Mouse (Mus musculus) forebrain, embryonic 14.5 days (tissue): Measurements from ENCODE around the gene Nell1. TPM values are rescaled to one million over a fixed set of nuclear protein-coding genes. Genes with fewer than 3 reads are reported as not detected.

ENCODE experiments used
- ATAC-seq: fragments of 200-750 bp; cut with Nextera tagmentation; 2 replicates; pipeline ENCODE4 v1.8.0; 2017; ENCODE audit warnings: mild to moderate bottlenecking, moderate library complexity
- DNase-seq: peaks from one replicate; pipeline ENCODE4 v3.0.0-alpha.2; 2015; ENCODE audit warnings: low spot score
- H3K27ac ChIP-seq: fragments of 300-500 bp; sonication (generic); 2 replicates; pipeline ENCODE4 v1.5.1; 2014; ENCODE audit warnings: low read depth, mild to moderate bottlenecking, control low read depth, low read length, moderate library complexity
- H3K27me3 ChIP-seq: fragments of 300-500 bp; sonication (generic); replicated peaks from 2 replicates; pipeline ENCODE4 v1.6.1; 2014; ENCODE audit warnings: low read length, control low read depth, mixed read lengths; ENCODE audit not compliant: control insufficient read depth, insufficient read depth
- H3K36me3 ChIP-seq: fragments of 300-500 bp; sonication (generic); 2 replicates; pipeline ENCODE4 v1.6.1; 2014; ENCODE audit warnings: low read length, control low read depth; ENCODE audit not compliant: control insufficient read depth, insufficient read depth
- H3K4me1 ChIP-seq: fragments of 300-500 bp; sonication (generic); 2 replicates; pipeline ENCODE4 v1.6.1; 2014; ENCODE audit warnings: antibody characterized with exemption, low read length, control low read depth; ENCODE audit not compliant: control insufficient read depth, insufficient read depth
- H3K4me2 ChIP-seq: fragments of 300-500 bp; sonication (generic); 2 replicates; pipeline ENCODE4 v1.6.1; 2014; ENCODE audit warnings: mild to moderate bottlenecking, control low read depth, low read length
- H3K4me3 ChIP-seq: fragments of 300-500 bp; sonication (generic); 2 replicates; pipeline ENCODE4 v1.5.1; 2014; ENCODE audit warnings: low read depth, low read length, control low read depth
- H3K9ac ChIP-seq: fragments of 300-500 bp; sonication (generic); 2 replicates; pipeline ENCODE4 v1.6.1; 2014; ENCODE audit warnings: mild to moderate bottlenecking, low read length, control low read depth, moderate library complexity
- H3K9me3 ChIP-seq: fragments of 300-500 bp; sonication (generic); replicated peaks from 2 replicates; pipeline ENCODE4 v1.6.1; 2016; ENCODE audit warnings: low read length, control low read depth, mixed read lengths; ENCODE audit not compliant: control insufficient read depth
- WGBS: fragments of 180-500 bp; shearing (Covaris S2); extraction: QIAGEN DNeasy Blood & Tissue Kit; methylation state at CpG from one replicate; pipeline ENCODE4 v1.1.7; 2014; 5-methylcytosine and 5-hydroxymethylcytosine counted together
- polyA plus RNA-seq: library from polyadenylated mRNA; unstranded; fragments of >200 nt; fragmentation: Nextera tagmentation; extraction: Ambion mirVana; gene quantifications from 2 replicates; pipeline ENCODE4 v1.2.1, GENCODE M21; 2014

Gene Nell1
- polyA plus RNA-seq, 1 experiment from 2014 or later = 9.7 TPM

GRCm38 (mm10) chr7:50107261-50107660 is 132.6 kb downstream of the Nell1 start:
- Histone ChIP-seq H3K9ac (no peak overlapping the region), H3K4me2 (no peak overlapping the region), H3K9me3 (no peaks in the 10 kb centered on the region), H3K4me3 (no peak overlapping the region), H3K4me1 (no peaks in the 10 kb centered on the region), H3K27ac (no peak overlapping the region), H3K36me3 (no peaks in the 10 kb centered on the region), H3K27me3 (no peaks in the 10 kb centered on the region)
- 77% methylated on average over 2 of the region's 2 CpGs for WGBS
- ATAC-seq = no peak
- DNase-seq = peak; percentile 4

GRCm38 (mm10) chr7:50118348-50118747 is 143.7 kb downstream of the Nell1 start:
- no peak overlapping the region for H3K4me3 ChIP-seq
- H3K36me3 ChIP-seq = no peaks in the 10 kb centered on the region
- H3K4me2 ChIP-seq = no peak overlapping the region
- H3K27me3 ChIP-seq = no peaks in the 10 kb centered on the region
- no peak overlapping the region for H3K9ac ChIP-seq
- DNase-seq (no peak), ATAC-seq (no peak)
- H3K9me3 ChIP-seq = no peaks in the 10 kb centered on the region
- H3K4me1 ChIP-seq = no peaks in the 10 kb centered on the region
- H3K27ac ChIP-seq = no peak overlapping the region
- 86% methylated on average over 5 of the region's 5 CpGs for WGBS

- 81% methylated on average over 3 of the region's 3 CpGs for WGBS
- Histone ChIP-seq H3K27me3 (no peaks in the 10 kb centered on the region), H3K27ac (no peak overlapping the region), H3K4me1 (no peaks in the 10 kb centered on the region), H3K4me2 (no peak overlapping the region), H3K4me3 (no peak overlapping the region), H3K36me3 (no peaks in the 10 kb centered on the region), H3K9ac (no peak overlapping the region), H3K9me3 (no peaks in the 10 kb centered on the region)
- DNase-seq = no peak
- no peak for ATAC-seq
These were observed 163.0 kb downstream of the Nell1 start for GRCm38 (mm10) chr7:50137706-50138105.

GRCm38 (mm10) chr7:50149326-50149725 is 174.7 kb downstream of the Nell1 start:
- Histone ChIP-seq H3K27me3 (no peaks in the 10 kb centered on the region), H3K36me3 (no peaks in the 10 kb centered on the region), H3K4me1 (no peaks in the 10 kb centered on the region), H3K27ac (no peak overlapping the region), H3K4me3 (no peak overlapping the region), H3K9me3 (no peaks in the 10 kb centered on the region), H3K4me2 (no peak overlapping the region), H3K9ac (no peak overlapping the region)
- ATAC-seq (no peak), DNase-seq (no peak)
- WGBS = 96% methylated on average over 7 of the region's 7 CpGs

- Histone ChIP-seq H3K9me3 (no peaks in the 10 kb centered on the region), H3K4me1 (no peaks in the 10 kb centered on the region), H3K36me3 (no peaks in the 10 kb centered on the region), H3K4me2 (no peak overlapping the region), H3K27me3 (no peaks in the 10 kb centered on the region), H3K4me3 (no peak overlapping the region), H3K9ac (no peak overlapping the region), H3K27ac (no peak overlapping the region)
- WGBS = 73% methylated on average over 2 of the region's 2 CpGs
- DNase-seq (no peak), ATAC-seq (no peak)
These were observed 176.2 kb downstream of the Nell1 start for GRCm38 (mm10) chr7:50150838-50151237.

GRCm38 (mm10) chr7:50153618-50154017 is 179.0 kb downstream of the Nell1 start:
- Histone ChIP-seq H3K4me3 (no peak overlapping the region), H3K4me2 (no peak overlapping the region), H3K9me3 (no peaks in the 10 kb centered on the region), H3K9ac (no peak overlapping the region), H3K27me3 (no peaks in the 10 kb centered on the region), H3K4me1 (no peaks in the 10 kb centered on the region), H3K27ac (no peak overlapping the region), H3K36me3 (no peaks in the 10 kb centered on the region)
- WGBS = 62% methylated on average over 2 of the region's 2 CpGs
- DNase-seq (peak; percentile 80), ATAC-seq (peak; percentile 86)

- Histone ChIP-seq H3K4me1 (no peaks in the 10 kb centered on the region), H3K27ac (no peak overlapping the region), H3K27me3 (no peaks in the 10 kb centered on the region), H3K9me3 (no peaks in the 10 kb centered on the region), H3K9ac (no peak overlapping the region), H3K4me2 (no peak overlapping the region), H3K36me3 (no peaks in the 10 kb centered on the region), H3K4me3 (no peak overlapping the region)
- DNase-seq = no peak
- ATAC-seq = no peak
- WGBS = 86% methylated on average over 5 of the region's 5 CpGs
These were observed 187.9 kb downstream of the Nell1 start for GRCm38 (mm10) chr7:50162602-50163001.

GRCm38 (mm10) chr7:50168778-50169177 is 194.1 kb downstream of the Nell1 start:
- Histone ChIP-seq H3K9me3 (no peaks in the 10 kb centered on the region), H3K36me3 (no peaks in the 10 kb centered on the region), H3K27me3 (no peaks in the 10 kb centered on the region), H3K4me2 (no peak overlapping the region), H3K9ac (no peak overlapping the region), H3K4me1 (no peaks in the 10 kb centered on the region), H3K4me3 (no peak overlapping the region), H3K27ac (no peak overlapping the region)
- DNase-seq = no peak
- no peak for ATAC-seq

- H3K4me3 ChIP-seq = no peak overlapping the region
- H3K9me3 ChIP-seq = no peaks in the 10 kb centered on the region
- ATAC-seq (no peak), DNase-seq (no peak)
- H3K4me1 ChIP-seq = no peaks in the 10 kb centered on the region
- no peak overlapping the region for H3K27ac ChIP-seq
- H3K9ac ChIP-seq = no peak overlapping the region
- H3K36me3 ChIP-seq = no peaks in the 10 kb centered on the region
- no peak overlapping the region for H3K4me2 ChIP-seq
- WGBS = 93% methylated on average over 6 of the region's 6 CpGs
- no peaks in the 10 kb centered on the region for H3K27me3 ChIP-seq
These were observed 211.6 kb downstream of the Nell1 start for GRCm38 (mm10) chr7:50186306-50186705.
